Comparison of ENCODE assay signal across 28 mouse cellular contexts in genomic region chr17:9888494-9888893, GRCm38 (mm10).
DNase-seq lines count a peak whose midpoint lies in the region; ATAC-seq and TF ChIP-seq lines count a peak whose summit lies in the region.
"Had no signal": no experiment of that assay in that cellular context is flagged by ENCODE, and none has a peak within 500 bp of the region (broad histone marks: within the 10 kb centered on the region; RNA-seq: fewer than 3 reads in every experiment).

No protein-coding gene starts in this region.

- no peaks in the 10 kb centered on the region for H3K9me3 ChIP-seq in midbrain, embryonic 10.5 days (replicated peaks)
- no peaks in the 10 kb centered on the region for H3K9me3 ChIP-seq in midbrain, postnatal 0 days (ENCODE audit: low read length)
- no peaks in the 10 kb centered on the region for H3K9me3 ChIP-seq in midbrain, embryonic 14.5 days (ENCODE audit: control insufficient read depth, low read length)
- H3K9me3 ChIP-seq: embryonic facial prominence, embryonic 13.5 days; liver, embryonic 12.5 days had no signal

- no peak overlapping the region for H3K4me2 ChIP-seq in midbrain, postnatal 0 days (ENCODE audit: low read depth, low read length, poor library complexity, severe bottlenecking)
- no peak overlapping the region for H3K4me2 ChIP-seq in midbrain, embryonic 14.5 days (ENCODE audit: low read length)
- H3K4me2 ChIP-seq: embryonic facial prominence, embryonic 13.5 days; liver, embryonic 12.5 days had no signal

- H3K4me3 ChIP-seq in heart, adult 2 months = no peak overlapping the region
- H3K4me3 ChIP-seq in midbrain, embryonic 10.5 days = no peak overlapping the region
- no peak overlapping the region for H3K4me3 ChIP-seq in midbrain, postnatal 0 days (ENCODE audit: low read depth, low read length)
- no peak overlapping the region for H3K4me3 ChIP-seq in midbrain, embryonic 14.5 days (replicated peaks; ENCODE audit: low read depth, low read length)
- H3K4me3 ChIP-seq: embryonic facial prominence, embryonic 13.5 days; liver, embryonic 12.5 days had no signal

- no peaks in the 10 kb centered on the region for H3K79me2 ChIP-seq in heart, adult 2 months (replicated peaks; ENCODE audit: control insufficient read depth, insufficient read depth, low read length)

- H3K27ac ChIP-seq in heart, adult 2 months = peak overlapping the region; percentile 68
- H3K27ac ChIP-seq in midbrain, embryonic 10.5 days (replicated peaks) = peak overlapping the region; percentile 74
- no peak overlapping the region for H3K27ac ChIP-seq in midbrain, postnatal 0 days (ENCODE audit: low read depth, low read length)
- 0 out of 2 replicates have a peak overlapping the region, but pooled peaks have one; percentile 26 for H3K27ac ChIP-seq in midbrain, embryonic 14.5 days (replicated peaks; ENCODE audit: low read depth, low read length)
- H3K27ac ChIP-seq: embryonic facial prominence, embryonic 13.5 days; liver, embryonic 12.5 days; stomach, postnatal 0 days had no signal

- no peaks in the 10 kb centered on the region for H3K36me3 ChIP-seq in heart, adult 2 months (ENCODE audit: control insufficient read depth, insufficient read depth, low read length)
- no peaks in the 10 kb centered on the region for H3K36me3 ChIP-seq in midbrain, embryonic 10.5 days
- H3K36me3 ChIP-seq in midbrain, postnatal 0 days (ENCODE audit: insufficient read depth, low read length) = no peaks in the 10 kb centered on the region
- H3K36me3 ChIP-seq in midbrain, embryonic 14.5 days (ENCODE audit: control insufficient read depth, insufficient read depth, low read length) = no peaks in the 10 kb centered on the region
- H3K36me3 ChIP-seq: embryonic facial prominence, embryonic 13.5 days; liver, embryonic 12.5 days had no signal

- DNase-seq in heart, adult 2 months = no peak
- no peak for DNase-seq in heart, adult 18-20 months
- DNase-seq in midbrain, embryonic 10.5 days (ENCODE audit: low spot score) = no peak
- DNase-seq in midbrain, postnatal 0 days (ENCODE audit: low spot score) = no peak
- no peak for DNase-seq in midbrain, embryonic 14.5 days
- peak; percentile 51 for DNase-seq in retina, embryonic 14.5 days (ENCODE audit: low spot score)
- no peak for DNase-seq in ovary, postnatal 10 days (ENCODE audit: low spot score)
- no peak for DNase-seq in layer of hippocampus, postnatal 25 days (ENCODE audit: extremely low spot score in 1 of 2, low spot score in 1 of 2)
- DNase-seq: adrenal gland, postnatal 10 days; cerebellum, adult 11 months; cerebellum, adult 9-10 months; cerebellum, postnatal 36 days; forebrain, postnatal 0 days; heart, postnatal 36 days; kidney, adult 9 months; kidney, postnatal 14 days; left cerebral cortex, postnatal 4 days; liver, postnatal 0 days; lung, postnatal 36 days; right cerebral cortex, adult 18-20 months; right cerebral cortex, postnatal 4 days; thymus, adult 18-20 months; thymus, postnatal 25 days had no signal

- no peak for TF ChIP-seq CTCF in heart, adult 2 months (IDR thresholded peaks at IDR 0.05)
- TF ChIP-seq CTCF in midbrain, postnatal 0 days (IDR thresholded peaks at IDR 0.05) = no peak

- TF ChIP-seq EP300 in heart, adult 2 months (IDR thresholded peaks at IDR 0.05; ENCODE audit: insufficient read depth, low read depth, low read length) = no peak

- peaks cover 2% of the 10 kb centered on the region; the same call in 1 of the 2 replicates for H3K4me1 ChIP-seq in heart, adult 2 months (ENCODE audit: control insufficient read depth, insufficient read depth, low read length)
- peaks cover 78% of the 10 kb centered on the region for H3K4me1 ChIP-seq in midbrain, embryonic 10.5 days
- H3K4me1 ChIP-seq in midbrain, postnatal 0 days (ENCODE audit: insufficient read depth, low read length) = 0 out of 2 replicates have a peak, but pooled peaks cover 3% of the 10 kb centered on the region
- peaks cover 24% of the 10 kb centered on the region for H3K4me1 ChIP-seq in midbrain, embryonic 14.5 days (ENCODE audit: control insufficient read depth, insufficient read depth, low read length)
- H3K4me1 ChIP-seq: embryonic facial prominence, embryonic 13.5 days had no signal

- intact Hi-C loops in heart, adult 2 months (cut with DNase I) = no loop called here

- TF ChIP-seq POLR2A in heart, adult 2 months (IDR thresholded peaks at IDR 0.05; ENCODE audit: insufficient read depth, low read depth, low read length) = no peak

- ATAC-seq in midbrain, postnatal 0 days (ENCODE audit: low FRiP score) = no peak
- no peak for ATAC-seq in midbrain, embryonic 14.5 days (ENCODE audit: low FRiP score, low TSS enrichment)
- ATAC-seq: forebrain, postnatal 0 days; intestine, postnatal 0 days; liver, embryonic 12.5 days; liver, postnatal 0 days; Patski had no signal

- peak overlapping the region; percentile 23; the same call in 1 of the 2 replicates for H3K9ac ChIP-seq in heart, adult 2 months (ENCODE audit: low read depth, low read length)
- H3K9ac ChIP-seq in midbrain, postnatal 0 days (replicated peaks; ENCODE audit: low read length, poor library complexity, severe bottlenecking) = no peak overlapping the region
- H3K9ac ChIP-seq in midbrain, embryonic 14.5 days (replicated peaks; ENCODE audit: low read length) = no peak overlapping the region
- H3K9ac ChIP-seq: embryonic facial prominence, embryonic 13.5 days; forebrain, postnatal 0 days; liver, embryonic 12.5 days; liver, postnatal 0 days had no signal

- H3K27me3 ChIP-seq in heart, adult 2 months (ENCODE audit: control insufficient read depth, insufficient read depth, low read length) = no peaks in the 10 kb centered on the region
- peaks cover 7% of the 10 kb centered on the region; the same call in 1 of the 2 replicates for H3K27me3 ChIP-seq in midbrain, embryonic 10.5 days (ENCODE audit: low read depth, poor library complexity, severe bottlenecking)
- H3K27me3 ChIP-seq in midbrain, postnatal 0 days (ENCODE audit: insufficient read depth, low read length) = no peaks in the 10 kb centered on the region
- no peaks in the 10 kb centered on the region for H3K27me3 ChIP-seq in midbrain, embryonic 14.5 days (ENCODE audit: control insufficient read depth, insufficient read depth, low read length)
- H3K27me3 ChIP-seq: embryonic facial prominence, embryonic 13.5 days; liver, embryonic 12.5 days; Patski had no signal

- 65% methylated on average over 4 of the region's 4 CpGs for WGBS in heart, adult 2 months
- 69% methylated on average over 4 of the region's 4 CpGs for WGBS in midbrain, embryonic 10.5 days
- 46% methylated on average over 4 of the region's 4 CpGs for WGBS in midbrain, postnatal 0 days
- 57% methylated on average over 4 of the region's 4 CpGs for WGBS in midbrain, embryonic 14.5 days
